Mouse (Mus musculus) MEL (cell line): ENCODE data around the gene Snupn.

ENCODE experiments used
- BHLHE40 ChIP-seq: IDR thresholded peaks from 2 replicates; pipeline ENCODE4 v1.6.1; 2012; ENCODE audit warnings: low read depth, mild to moderate bottlenecking, inconsistent platforms, low read length, improper control_type of control experiment, borderline replicate concordance
- CTCF ChIP-seq, 3 experiments: IDR thresholded peaks in 2 of 3; conservative IDR thresholded peaks in 1 of 3; 2 replicates each; pipeline ENCODE4 v1.5.1; 2011 to 2012; ENCODE audit warnings: low read length in 3 of 3, low read depth in 2 of 3, mild to moderate bottlenecking in 2 of 3, improper control_type of control experiment in 1 of 3, inconsistent platforms in 1 of 3, mixed read lengths in 1 of 3, moderate library complexity in 1 of 3; ENCODE audit not compliant: control insufficient read depth in 1 of 3, insufficient read depth in 1 of 3, poor library complexity in 1 of 3, severe bottlenecking in 1 of 3
- GATA1 ChIP-seq: IDR thresholded peaks from 2 replicates; pipeline ENCODE4 v1.6.1; 2011; ENCODE audit warnings: low read depth, low read length, improper control_type of control experiment
- POLR2A ChIP-seq, 2 experiments: IDR thresholded peaks; 2 replicates each; pipeline ENCODE4 v1.6.1; 2011 to 2012; ENCODE audit warnings: low read length in 2 of 2, mild to moderate bottlenecking in 2 of 2, control low read depth in 1 of 2, improper control_type of control experiment in 1 of 2, low read depth in 1 of 2, moderate library complexity in 1 of 2; ENCODE audit not compliant: control insufficient read depth in 1 of 2, insufficient read depth in 1 of 2, poor library complexity in 1 of 2
- SMC3 ChIP-seq: IDR thresholded peaks from 2 replicates; pipeline ENCODE4 v1.6.1; 2011; ENCODE audit warnings: low read depth, low read length, improper control_type of control experiment
- TCF12 ChIP-seq: IDR thresholded peaks from 2 replicates; pipeline ENCODE4 v1.6.1; 2014; ENCODE audit warnings: low read depth, mild to moderate bottlenecking, inconsistent platforms, low read length, improper control_type of control experiment, moderate library complexity
- USF2 ChIP-seq, 2 experiments: IDR thresholded peaks; 2 replicates each; pipeline ENCODE4 v1.6.1; 2011 to 2012; ENCODE audit warnings: improper control_type of control experiment in 2 of 2, low read length in 2 of 2, borderline replicate concordance in 1 of 2, inconsistent platforms in 1 of 2, low read depth in 1 of 2, mild to moderate bottlenecking in 1 of 2; ENCODE audit not compliant: insufficient read depth in 1 of 2
- ZNF384 ChIP-seq: IDR thresholded peaks from 2 replicates; pipeline ENCODE4 v1.6.1; 2012; ENCODE audit warnings: low read depth, mild to moderate bottlenecking, inconsistent platforms, low read length, improper control_type of control experiment

GRCm38 (mm10) chr9:56926025-56926360 lies 24.7 kb upstream of the Snupn start:
- no peak for TF ChIP-seq ZNF384
- TF ChIP-seq TCF12, result no peak
- TF ChIP-seq USF2 (IDR thresholded peaks at IDR 0.05; ENCODE audit: borderline replicate concordance in 1 of 2, insufficient read depth in 1 of 2, low read depth in 1 of 2, low read length in 2 of 2), result no peak
- TF ChIP-seq POLR2A (IDR thresholded peaks at IDR 0.05; ENCODE audit: control insufficient read depth in 1 of 2, insufficient read depth in 1 of 2, low read depth in 1 of 2, low read length in 2 of 2, poor library complexity in 1 of 2), result no peak
- no peak for TF ChIP-seq CTCF (IDR thresholded peaks at IDR 0.05 in 2 of 3, conservative IDR thresholded peaks at IDR 0.05 in 1 of 3; ENCODE audit: control insufficient read depth in 1 of 3, insufficient read depth in 1 of 3, low read depth in 2 of 3, low read length in 3 of 3, poor library complexity in 1 of 3, severe bottlenecking in 1 of 3)
- no peak for TF ChIP-seq GATA1
- TF ChIP-seq BHLHE40, result no peak
- TF ChIP-seq SMC3, result no peak
